Mouse (Mus musculus) ES-E14 (cell line): Measurements from ENCODE around the gene Chrne. TPM values are rescaled to one million over a fixed set of nuclear protein-coding genes. Genes with fewer than 3 reads are reported as not detected.

Source experiments
- DNase-seq: peaks from one replicate; pipeline ENCODE4 v3.0.0-alpha.2; 2013; ENCODE audit warnings: low read depth, low spot score
- H3K27ac ChIP-seq: 2 replicates; pipeline ENCODE4 v1.5.1; 2012; ENCODE audit warnings: low read depth, mild to moderate bottlenecking, low read length, moderate library complexity, mixed read lengths; ENCODE audit not compliant: poor library complexity, insufficient read depth, severe bottlenecking
- H3K36me3 ChIP-seq: 2 replicates; pipeline ENCODE4 v1.6.1; 2012; ENCODE audit warnings: mild to moderate bottlenecking, low read length, moderate library complexity, mixed read lengths; ENCODE audit not compliant: control insufficient read depth, poor library complexity, insufficient read depth, severe bottlenecking
- H3K4me1 ChIP-seq, 2 experiments: fragments of 150-350 bp in 1 of 2; sonication (generic) in 1 of 2; 2 replicates each; pipeline ENCODE4 v1.6.1; 2012; ENCODE audit warnings: low read length in 2 of 2, mild to moderate bottlenecking in 1 of 2, mixed read lengths in 1 of 2; ENCODE audit not compliant: control insufficient read depth in 2 of 2, insufficient read depth in 2 of 2, poor library complexity in 1 of 2
- H3K4me3 ChIP-seq, 2 experiments: fragments of 150-350 bp in 1 of 2; sonication (generic) in 1 of 2; 2 replicates each; pipeline ENCODE4 v1.5.1; 2012; ENCODE audit warnings: low read length in 2 of 2, low read depth in 1 of 2, mild to moderate bottlenecking in 1 of 2, mixed read lengths in 1 of 2; ENCODE audit not compliant: insufficient read depth in 1 of 2, poor library complexity in 1 of 2, severe bottlenecking in 1 of 2
- H3K9ac ChIP-seq: 2 replicates; pipeline ENCODE4 v1.6.1; 2012; ENCODE audit warnings: low read depth, mild to moderate bottlenecking, low read length, mixed read lengths; ENCODE audit not compliant: poor library complexity, insufficient read depth, severe bottlenecking
- H3K9me3 ChIP-seq: fragments of 150-350 bp; sonication (generic); 2 replicates; pipeline ENCODE4 v1.6.1; 2012; ENCODE audit warnings: low read depth, mild to moderate bottlenecking, low read length; ENCODE audit not compliant: control insufficient read depth, insufficient read depth
- CHD2 ChIP-seq: IDR thresholded peaks from 2 replicates; pipeline ENCODE4 v1.6.1; 2014; ENCODE audit warnings: mild to moderate bottlenecking, low read depth, low read length, inconsistent platforms
- HCFC1 ChIP-seq: IDR thresholded peaks from 2 replicates; pipeline ENCODE4 v1.6.1; 2012; ENCODE audit warnings: low read length, inconsistent platforms, borderline replicate concordance; ENCODE audit not compliant: insufficient read depth
- MAFK ChIP-seq: IDR thresholded peaks from 2 replicates; pipeline ENCODE4 v1.6.1; 2014; ENCODE audit warnings: mild to moderate bottlenecking, low read depth, low read length, inconsistent platforms; ENCODE audit not compliant: insufficient read depth
- ZC3H11A ChIP-seq: IDR thresholded peaks from 2 replicates; pipeline ENCODE4 v1.6.1; 2012; ENCODE audit warnings: low read depth, mild to moderate bottlenecking, inconsistent platforms, low read length, borderline replicate concordance
- ZNF384 ChIP-seq: IDR thresholded peaks from 2 replicates; pipeline ENCODE4 v1.6.1; 2012; ENCODE audit warnings: low read depth, low read length, inconsistent platforms
- in situ Hi-C, 2 experiments: fragments of 600-800 bp; cut with MboI; formaldehyde crosslinking; loops; one replicate each; pipeline ENCODE4 v1.15.1; 2025; ENCODE audit warnings: low sequenced_read_pairs in 2 of 2, inconsistent platforms in 1 of 2; ENCODE audit not compliant: unreplicated experiment in 2 of 2
- total RNA-seq: library from RNA; depleted of rRNA; stranded (reverse); fragments of 300-350 nt; gene quantifications from 2 replicates; pipeline ENCODE4 v1.2.3, GENCODE M21; 2012

Chrne gene
- total RNA-seq, 1 experiment = not detected

DNA sequence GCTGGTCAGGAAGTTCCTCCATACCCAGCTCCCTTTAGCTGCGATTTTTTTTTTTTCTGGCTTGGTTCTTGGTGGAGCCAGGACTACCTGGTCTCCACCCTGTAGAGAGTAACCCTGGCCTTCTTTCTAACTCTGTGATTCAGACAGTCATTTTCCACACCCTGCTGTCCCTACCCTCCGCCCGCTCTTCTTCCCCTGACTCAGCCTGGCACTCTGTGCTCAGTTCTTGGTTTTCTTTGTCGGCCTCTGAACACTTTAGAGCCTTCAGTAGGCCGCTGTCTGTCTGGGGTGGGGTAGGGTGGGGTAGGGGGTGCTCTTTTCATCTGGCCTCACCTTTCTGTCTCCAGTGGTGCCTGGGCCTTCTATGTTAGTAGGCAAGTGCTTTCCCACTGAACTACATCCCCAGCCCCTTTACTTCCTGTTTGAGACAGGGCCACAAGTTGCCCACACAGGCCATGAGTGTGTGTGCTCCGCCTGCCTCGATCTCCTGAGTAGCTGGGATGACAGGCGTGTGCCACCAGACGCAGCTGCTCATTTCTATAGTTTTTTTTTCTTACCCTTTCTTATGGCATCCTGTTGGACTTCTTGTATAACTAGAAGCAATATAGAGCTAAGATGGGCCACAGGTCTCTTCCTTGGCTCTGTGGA lies 39.2 kb downstream of the Chrne start:
- in situ Hi-C loops = no loop called here
- no peak overlapping the region for H3K27ac ChIP-seq
- no peak for DNase-seq
- H3K9ac ChIP-seq = no peak overlapping the region
- no peaks in the 10 kb centered on the region for H3K9me3 ChIP-seq
- H3K4me1 ChIP-seq = peaks cover 9 to 28% of the 10 kb centered on the region in 2 experiments
- no peak overlapping the region for H3K4me3 ChIP-seq
- TF ChIP-seq MAFK = no peak
- TF ChIP-seq HCFC1 = no peak
- no peak for TF ChIP-seq ZNF384
- no peak for TF ChIP-seq ZC3H11A
- TF ChIP-seq CHD2 = no peak
- H3K36me3 ChIP-seq = peaks cover 3% of the 10 kb centered on the region; the same call in 1 of the 2 replicates

DNA sequence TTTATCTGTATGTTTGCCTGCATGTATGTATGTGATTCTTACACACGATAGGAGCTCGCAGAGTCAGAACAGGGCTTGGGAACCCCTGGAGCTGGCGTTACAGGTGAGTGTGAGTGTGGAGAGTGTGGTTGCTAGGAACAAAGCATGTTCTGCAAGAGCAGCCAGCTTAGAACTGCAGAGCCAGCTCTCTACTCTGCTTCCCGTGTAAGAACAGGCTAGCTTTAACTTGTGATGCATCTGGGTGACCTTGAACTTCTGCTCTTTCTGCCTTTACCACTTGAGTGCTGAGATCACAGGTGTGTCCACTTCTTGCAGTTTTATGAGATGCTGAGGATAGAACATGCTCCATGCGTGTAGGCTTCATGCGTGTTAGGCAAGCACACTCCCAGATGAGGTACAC lies 40.1 kb downstream of the Chrne start:
- H3K4me1 ChIP-seq = peaks cover 9 to 29% of the 10 kb centered on the region in 2 experiments
- in situ Hi-C loops = no loop called here
- no peak overlapping the region for H3K27ac ChIP-seq
- no peaks in the 10 kb centered on the region for H3K9me3 ChIP-seq
- peaks cover 3% of the 10 kb centered on the region; the same call in 1 of the 2 replicates for H3K36me3 ChIP-seq
- TF ChIP-seq CHD2 (no peak), ZNF384 (no peak), HCFC1 (no peak), ZC3H11A (no peak), MAFK (no peak)
- DNase-seq = no peak
- no peak overlapping the region for H3K9ac ChIP-seq
- H3K4me3 ChIP-seq = no peak overlapping the region

- Histone ChIP-seq H3K4me3 (no peak overlapping the region), H3K9ac (no peak overlapping the region), H3K36me3 (peaks cover 3% of the 10 kb centered on the region; the same call in 1 of the 2 replicates), H3K4me1 (peaks cover 12 to 34% of the 10 kb centered on the region in 2 experiments), H3K9me3 (no peaks in the 10 kb centered on the region), H3K27ac (no peak overlapping the region)
- in situ Hi-C loops = no loop called here
- TF ChIP-seq HCFC1 (no peak), ZNF384 (no peak), CHD2 (no peak), ZC3H11A (no peak), MAFK (no peak)
- DNase-seq = no peak
Measured at GRCm38 (mm10) chr11:70577201-70577600, 41.8 kb downstream of the Chrne start.

- no peak overlapping the region for H3K4me3 ChIP-seq
- no peak overlapping the region for H3K9ac ChIP-seq
- peaks cover 12 to 28% of the 10 kb centered on the region in 2 experiments for H3K4me1 ChIP-seq
- no peak overlapping the region for H3K27ac ChIP-seq
- TF ChIP-seq CHD2 (no peak), ZC3H11A (no peak), ZNF384 (no peak), HCFC1 (no peak), MAFK (no peak)
- H3K9me3 ChIP-seq = no peaks in the 10 kb centered on the region
- in situ Hi-C loops = no loop called here
- H3K36me3 ChIP-seq = no peaks in the 10 kb centered on the region; the same call in 1 of the 2 replicates
- DNase-seq = no peak
Measured at GRCm38 (mm10) chr11:70573872-70574271, 45.1 kb downstream of the Chrne start.
